Mouse (Mus musculus) frontal cortex, postnatal 14 days (tissue): ENCODE measurements around the gene Ezh1.

ENCODE experiments used
- DNase-seq, 2 experiments: peaks; one replicate each; pipeline ENCODE4 v3.0.0; 2022; ENCODE audit warnings: low spot score in 2 of 2

The Ezh1 gene

DNA sequence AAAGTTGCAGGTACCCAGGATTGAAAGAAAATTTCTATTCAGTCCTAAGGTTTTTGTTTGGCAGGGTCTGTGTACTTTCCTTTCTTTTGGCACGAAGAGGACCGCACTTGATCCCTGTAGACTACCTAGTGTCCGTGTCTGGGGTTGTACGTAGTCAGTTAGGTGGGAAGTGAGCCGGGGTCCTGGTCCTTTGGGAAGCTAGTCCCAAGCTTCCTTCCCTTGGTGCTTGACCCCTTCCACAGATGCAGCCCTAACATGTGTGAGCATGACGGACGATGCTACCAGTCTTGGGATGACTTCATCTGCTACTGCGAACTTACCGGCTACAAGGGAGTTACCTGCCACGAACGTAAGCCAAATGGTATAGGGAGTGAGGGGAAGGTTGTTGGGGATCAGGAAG lies 44.3 kb downstream of the Ezh1 start:
- DNase-seq = no peak

DNA sequence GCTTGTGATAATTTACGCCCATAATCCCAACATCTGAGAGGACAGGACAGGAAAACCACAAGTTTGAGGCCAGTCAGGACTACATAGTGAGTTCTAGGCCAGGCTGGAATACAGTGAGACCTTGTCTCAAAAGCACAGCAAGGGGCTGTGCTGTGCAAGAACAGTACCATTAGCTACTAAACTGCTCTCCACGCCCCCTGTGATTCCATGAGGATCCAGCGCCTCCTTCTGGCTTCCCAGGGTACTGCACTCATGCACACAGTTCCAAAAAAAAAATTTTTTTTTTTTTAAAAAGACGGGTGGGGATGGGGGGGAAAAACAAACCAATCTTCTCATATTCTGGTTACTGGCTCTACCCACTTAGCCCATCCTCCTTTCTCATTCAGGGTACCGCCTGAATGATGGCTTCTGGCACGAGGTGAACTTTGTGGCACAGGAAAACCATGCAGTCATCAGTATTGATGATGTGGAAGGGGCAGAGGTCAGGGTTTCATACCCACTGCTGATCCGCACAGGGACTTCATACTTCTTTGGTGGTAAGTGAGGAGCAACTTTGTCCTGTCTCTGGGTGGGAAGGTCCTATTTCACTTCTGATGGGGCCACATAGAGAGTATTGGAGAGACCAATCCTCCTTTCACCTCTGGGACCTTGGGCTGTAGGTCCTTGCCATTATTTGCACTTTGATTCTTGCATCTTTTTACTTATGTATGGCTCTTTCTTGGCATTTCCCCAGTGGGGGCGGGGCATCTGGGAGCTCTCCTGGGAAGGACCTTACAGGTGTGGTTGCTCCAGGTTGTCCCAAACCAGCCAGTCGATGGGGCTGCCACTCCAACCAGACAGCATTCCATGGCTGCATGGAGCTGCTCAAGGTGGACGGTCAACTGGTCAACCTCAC lies 45.2 kb downstream of the Ezh1 start:
- no peak for DNase-seq

DNA sequence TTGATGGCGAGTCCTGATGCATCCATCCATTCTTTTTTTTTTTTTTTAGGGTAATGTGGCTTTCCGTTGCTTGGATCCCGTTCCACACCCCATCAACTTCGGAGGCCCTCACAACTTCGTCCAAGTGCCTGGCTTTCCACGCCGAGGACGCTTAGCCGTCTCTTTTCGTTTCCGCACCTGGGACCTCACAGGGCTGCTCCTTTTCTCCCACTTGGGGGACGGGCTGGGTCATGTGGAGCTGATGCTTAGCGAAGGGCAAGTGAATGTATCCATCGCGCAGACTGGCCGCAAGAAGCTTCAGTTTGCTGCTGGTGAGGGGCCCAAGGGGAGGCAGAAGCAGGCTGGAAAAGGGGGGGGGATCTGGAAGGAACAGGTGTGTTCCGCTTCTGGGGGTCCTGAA lies 46.0 kb downstream of the Ezh1 start:
- DNase-seq = no peak

DNA sequence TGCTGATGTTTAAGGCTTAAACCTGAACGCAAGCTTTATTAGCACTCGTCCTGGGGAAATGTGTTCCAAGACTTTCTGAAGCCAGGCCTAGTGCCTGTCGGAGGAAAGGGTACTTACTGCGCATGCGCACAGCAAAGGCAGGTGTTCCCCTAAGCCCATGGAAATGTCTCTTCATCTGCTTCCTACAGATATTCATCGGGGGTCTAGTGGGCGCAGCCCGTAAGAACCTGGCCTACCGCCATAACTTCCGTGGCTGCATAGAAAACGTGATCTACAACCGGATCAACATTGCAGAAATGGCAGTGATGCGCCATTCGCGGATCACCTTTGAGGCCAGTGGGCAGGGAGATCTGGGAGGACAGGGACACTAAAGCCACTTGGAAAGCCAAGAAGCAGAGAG lies 47.0 kb downstream of the Ezh1 start:
- DNase-seq = no peak

DNA sequence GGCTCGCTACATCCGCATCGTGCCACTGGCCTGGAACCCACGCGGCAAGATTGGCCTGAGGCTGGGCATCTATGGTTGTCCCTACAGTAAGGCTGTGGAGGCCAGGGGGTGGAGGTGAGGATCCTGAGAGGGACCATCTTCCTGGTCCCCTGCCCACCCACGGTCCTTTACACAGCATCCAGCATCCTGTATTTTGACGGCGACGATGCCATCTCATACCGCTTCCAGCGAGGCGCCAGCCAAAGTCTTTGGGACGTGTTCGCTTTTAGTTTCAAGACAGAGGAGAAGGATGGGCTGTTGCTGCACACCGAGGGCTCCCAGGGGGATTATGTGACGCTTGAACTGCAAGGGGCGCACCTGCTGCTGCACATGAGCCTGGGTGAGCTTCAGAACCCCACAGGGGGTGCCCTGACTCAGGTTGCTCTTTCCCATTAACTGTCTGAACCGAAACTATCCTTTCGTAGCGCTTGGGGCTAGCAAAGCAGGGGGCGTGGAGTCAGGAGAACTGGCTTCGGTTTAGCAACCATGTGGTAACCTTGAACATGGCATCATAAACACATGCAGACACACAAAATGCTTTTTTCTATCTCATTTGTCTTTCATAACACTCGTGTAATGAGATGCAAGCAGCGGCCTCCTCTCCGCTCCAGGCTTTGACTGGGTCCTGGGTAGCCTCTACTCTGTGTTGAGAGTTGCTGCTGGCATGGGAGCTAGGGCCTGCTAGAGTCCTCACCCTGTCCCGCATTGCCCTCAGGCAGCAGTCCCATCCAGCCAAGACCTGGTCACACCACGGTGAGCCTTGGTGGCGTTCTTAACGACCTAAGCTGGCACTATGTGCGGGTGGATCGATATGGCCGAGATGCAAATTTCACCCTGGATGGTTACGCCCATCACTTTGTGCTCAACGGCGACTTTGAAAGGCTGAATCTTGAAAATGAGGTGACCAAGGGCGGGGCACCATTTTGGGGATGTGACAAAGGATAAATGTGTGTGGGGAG lies 47.9 kb downstream of the Ezh1 start:
- DNase-seq = no peak

DNA sequence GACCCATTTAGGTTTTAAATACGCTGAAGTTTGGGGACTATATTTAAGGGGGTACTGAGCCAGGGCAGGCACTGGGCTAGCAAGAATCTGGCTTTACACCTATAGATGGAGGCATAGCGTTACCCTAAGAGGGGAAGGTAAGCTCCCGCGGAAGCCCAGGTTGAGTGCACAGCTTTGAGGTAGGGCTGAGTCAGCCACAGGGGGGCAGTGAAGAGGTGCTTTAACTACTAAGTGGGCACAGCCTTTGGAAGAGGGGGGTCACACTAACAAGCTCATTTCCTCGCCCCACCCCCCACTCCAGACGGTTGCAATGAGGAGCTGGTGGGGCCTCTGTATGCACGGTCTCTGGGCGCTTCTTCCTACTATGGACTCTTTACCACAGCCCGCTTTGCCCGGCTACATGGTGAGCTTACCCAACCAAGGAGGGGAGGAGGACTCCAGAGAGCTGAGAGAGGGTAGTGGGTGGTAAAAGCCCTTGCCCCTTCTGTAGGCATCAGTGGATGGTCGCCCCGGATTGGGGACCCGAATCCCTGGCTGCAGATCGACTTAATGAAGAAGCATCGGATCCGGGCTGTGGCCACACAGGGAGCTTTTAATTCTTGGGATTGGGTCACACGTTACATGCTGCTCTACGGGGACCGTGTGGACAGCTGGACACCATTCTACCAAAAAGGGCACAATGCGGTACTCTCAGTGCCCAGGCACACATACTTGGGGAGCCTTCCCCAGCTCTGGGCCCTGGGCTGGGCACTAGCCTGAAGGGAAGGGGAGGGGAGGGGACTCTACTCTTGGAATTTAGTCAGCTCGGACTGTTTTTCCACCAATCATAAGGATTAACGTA lies 49.1 kb downstream of the Ezh1 start:
- DNase-seq = peak in 1 of 2 experiments; percentile 64

DNA sequence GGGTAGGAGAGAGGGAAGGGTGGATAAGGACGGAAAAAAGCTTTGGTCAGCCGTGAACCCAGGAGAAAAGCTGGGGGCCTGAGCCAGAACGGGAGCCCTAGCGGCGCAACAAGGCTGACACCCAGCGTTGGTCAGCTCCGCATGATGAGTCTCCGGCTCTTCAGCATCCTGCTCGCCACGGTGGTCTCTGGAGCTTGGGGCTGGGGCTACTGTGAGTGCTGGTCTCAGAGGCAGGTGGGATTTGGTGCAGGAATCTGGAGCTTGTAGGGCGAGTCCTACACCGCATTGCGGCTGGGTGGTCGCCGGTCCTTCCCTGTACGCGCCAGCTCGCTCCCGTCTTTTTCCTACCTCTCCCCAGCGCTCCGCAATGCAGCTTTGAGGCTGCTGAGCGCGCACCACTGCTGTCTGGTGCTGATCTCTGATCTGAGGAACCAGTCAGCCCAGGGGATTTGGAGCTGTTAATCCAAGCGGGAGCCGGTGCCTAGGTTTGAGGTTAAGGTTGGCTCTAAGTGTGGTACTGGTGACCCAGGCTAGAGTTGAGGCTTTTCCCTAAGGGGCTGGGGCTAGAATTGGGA lies 50.1 kb downstream of the Ezh1 start:
- DNase-seq = no peak

DNA sequence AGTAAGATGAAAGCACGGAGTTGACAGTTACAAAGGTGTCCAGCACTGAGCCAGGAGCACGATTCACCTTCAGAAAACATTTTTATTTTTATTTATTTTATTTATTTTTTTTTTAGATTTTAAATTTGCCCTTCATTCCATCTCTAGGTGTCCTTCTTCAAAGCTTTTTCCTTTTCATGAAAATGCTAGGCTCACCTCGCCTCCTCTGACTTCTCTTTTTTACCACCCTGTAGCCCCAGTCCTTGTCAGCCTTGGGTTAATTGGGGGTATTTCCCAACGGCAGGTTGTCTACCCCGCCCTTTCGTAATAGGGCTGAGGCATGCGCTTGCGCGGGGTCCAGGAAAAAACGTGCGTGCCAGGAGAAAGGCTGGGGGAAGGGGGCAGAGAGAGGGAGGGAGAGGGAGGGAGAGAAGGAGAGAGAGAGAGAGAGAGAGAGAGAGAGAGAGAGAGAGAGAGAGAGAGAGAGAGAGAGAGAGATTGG lies 50.6 kb downstream of the Ezh1 start:
- no peak for DNase-seq

DNA sequence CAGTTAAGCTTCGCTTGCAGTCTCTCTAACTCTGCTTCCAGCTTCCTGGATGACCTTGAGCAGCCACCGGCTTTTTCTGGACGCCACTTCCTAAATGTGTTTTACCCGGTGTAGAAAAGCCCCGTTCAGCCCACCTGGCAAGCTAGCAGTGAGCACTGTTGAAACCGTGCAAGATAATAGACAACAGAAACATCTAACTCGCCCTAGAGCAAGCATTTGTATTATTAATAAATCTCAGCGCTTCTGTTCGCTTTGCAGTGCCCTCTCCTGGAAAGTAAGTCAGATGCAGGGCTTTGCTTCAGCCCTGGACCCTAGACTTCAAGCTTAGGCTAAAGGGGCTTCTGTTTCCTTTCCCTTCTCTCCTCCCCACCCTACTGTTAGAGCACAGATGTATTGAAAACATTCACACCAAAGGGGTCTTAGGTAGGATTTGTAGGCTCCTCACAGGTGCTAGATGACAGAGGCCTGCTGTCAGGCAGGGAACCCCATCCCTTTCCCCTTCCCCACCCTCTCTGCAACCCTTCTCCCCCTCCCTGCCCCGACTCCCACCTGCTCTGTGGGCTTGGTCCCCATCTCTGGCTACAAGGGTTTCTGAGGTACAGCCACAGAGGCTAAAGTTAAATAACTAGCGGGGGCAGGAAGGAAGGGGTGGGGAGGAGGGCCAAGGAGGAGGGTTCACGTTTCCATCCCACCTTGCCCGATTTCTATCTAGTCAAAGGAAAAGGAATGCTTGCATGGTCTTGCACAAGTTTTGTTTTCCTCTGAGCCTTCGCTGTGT lies 51.2 kb downstream of the Ezh1 start, which contains the start of gene Ccr10:
Gene Ccr10 (minus strand): TSS at position 593 of the 778 bp plus-strand sequence.
- DNase-seq = no peak

DNA sequence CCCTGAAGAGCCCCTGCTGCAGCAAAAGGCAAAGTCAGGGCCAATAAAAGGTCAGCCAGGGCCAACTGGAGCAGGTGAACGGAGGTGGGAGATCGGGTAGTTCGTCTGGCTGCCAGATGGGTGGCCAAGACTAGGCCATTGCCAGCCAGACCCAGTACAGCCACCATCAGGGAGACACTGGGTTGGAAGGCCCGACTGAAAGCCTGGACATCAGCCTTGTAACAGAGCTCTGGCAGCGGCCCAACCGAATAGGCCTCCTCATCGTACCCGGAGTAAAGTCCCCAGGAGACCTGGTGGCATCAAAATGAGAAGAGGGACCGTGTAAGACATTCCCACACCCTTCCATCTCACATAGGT lies 51.9 kb downstream of the Ezh1 start:
- DNase-seq = no peak

DNA sequence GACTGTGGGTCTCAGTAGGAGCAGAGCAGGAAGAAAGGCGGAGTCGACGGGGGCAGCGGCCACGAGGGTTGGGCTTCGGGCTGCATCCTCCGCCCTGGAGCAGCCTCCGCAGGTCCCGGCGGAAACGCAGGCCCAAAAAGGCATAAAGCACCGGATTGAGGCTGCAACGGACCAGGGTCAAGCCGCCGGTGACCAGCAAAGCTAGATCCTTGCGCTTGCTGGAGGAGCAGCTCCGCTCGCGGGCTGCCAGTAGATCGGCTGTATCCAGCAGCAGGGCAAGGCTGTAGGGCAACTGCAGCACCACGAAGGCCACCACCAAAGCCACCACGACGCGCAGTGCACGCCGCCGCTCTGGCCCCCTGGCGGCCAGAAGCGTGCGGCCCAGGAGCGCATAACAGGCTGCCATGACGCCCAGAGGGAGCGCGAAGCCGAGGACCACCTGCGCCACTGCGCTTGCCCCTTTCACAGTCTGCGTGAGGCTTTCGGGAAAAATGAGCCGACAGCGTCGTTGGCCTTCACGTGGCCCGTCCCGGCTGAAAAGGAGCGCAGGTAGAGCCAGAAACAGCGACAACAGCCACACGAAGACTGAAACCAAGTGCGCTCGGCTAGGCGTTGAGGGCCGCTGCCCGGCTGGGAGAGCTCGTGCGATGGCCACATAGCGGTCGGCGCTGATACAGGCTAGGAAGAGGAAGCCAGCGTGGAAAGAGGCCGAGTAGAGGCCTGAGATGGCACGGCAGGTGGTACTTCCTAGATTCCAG lies 52.5 kb downstream of the Ezh1 start:
- DNase-seq = peak in 1 of 2 experiments; percentile 62

DNA sequence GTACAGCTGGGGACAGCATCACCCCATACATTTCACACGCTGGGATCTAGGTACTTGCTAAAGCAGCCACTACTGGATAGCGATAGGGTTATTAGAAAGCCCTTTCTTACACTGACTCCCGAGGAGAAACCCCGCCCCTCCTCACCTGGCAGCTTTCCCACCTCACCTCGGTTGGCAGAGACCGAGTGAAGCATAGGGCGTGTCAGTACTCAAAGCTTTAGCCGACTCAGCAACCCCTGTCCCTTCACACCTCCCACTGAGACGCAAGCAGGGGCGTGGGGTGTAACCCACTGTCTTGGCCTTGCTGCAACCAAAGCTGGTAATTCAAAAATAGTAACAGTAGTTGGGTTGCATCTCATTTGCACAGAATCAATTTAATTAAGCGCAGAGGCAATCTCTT lies 53.2 kb downstream of the Ezh1 start:
- no peak for DNase-seq

DNA sequence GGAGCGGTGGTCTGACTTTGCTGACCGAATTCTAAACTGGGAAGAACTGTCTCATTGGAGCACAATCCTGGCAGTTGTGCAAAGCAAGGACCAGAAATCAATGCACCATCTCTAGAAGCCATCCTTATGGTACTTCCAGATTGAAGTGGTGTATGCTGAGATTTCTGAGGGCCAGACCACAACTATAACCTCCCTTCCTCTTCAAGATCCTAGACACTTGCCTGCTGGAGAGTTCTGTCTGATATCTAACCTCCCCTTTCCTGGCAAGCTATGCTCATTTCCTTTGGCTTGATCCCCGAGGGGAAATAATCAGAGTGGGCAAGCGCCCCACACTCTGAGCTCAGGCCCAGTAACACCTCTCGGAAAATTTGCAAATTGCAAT lies 53.8 kb downstream of the Ezh1 start:
- DNase-seq = no peak

DNA sequence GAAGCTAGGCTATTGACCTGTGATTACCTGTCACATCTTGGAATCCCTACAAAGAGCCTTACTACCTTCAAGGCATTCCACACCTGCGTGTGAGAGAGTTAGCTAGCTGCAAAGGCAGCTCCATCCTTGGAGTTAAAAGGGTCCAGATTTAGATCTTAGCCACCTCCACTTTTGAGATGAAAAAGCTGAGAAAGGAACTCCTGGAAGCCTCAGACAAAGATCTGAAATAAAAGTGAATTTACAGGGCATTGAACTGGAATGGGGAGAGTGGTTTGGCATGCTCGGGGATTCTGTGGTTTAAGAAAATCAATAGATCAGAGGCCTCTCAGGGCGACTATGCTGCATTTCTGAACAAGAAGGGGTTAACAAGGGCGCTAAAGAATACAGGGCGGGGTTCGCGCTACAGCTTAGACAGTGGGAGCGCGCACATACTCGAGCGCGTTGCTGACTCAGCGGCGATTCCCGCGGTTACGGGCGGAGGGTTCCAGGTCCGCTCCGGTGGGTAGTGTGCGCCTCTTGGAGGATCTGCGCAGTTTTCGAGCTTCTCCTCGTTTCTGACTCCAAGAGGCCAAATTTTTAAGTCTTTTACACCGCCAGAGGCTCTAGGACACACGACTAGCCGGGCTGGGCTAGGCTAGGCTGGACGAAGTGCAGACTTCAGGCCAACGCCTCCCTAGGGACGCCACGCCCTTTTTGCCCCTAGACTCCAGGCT lies 54.4 kb downstream of the Ezh1 start:
- DNase-seq = peak in 1 of 2 experiments; percentile 69

DNA sequence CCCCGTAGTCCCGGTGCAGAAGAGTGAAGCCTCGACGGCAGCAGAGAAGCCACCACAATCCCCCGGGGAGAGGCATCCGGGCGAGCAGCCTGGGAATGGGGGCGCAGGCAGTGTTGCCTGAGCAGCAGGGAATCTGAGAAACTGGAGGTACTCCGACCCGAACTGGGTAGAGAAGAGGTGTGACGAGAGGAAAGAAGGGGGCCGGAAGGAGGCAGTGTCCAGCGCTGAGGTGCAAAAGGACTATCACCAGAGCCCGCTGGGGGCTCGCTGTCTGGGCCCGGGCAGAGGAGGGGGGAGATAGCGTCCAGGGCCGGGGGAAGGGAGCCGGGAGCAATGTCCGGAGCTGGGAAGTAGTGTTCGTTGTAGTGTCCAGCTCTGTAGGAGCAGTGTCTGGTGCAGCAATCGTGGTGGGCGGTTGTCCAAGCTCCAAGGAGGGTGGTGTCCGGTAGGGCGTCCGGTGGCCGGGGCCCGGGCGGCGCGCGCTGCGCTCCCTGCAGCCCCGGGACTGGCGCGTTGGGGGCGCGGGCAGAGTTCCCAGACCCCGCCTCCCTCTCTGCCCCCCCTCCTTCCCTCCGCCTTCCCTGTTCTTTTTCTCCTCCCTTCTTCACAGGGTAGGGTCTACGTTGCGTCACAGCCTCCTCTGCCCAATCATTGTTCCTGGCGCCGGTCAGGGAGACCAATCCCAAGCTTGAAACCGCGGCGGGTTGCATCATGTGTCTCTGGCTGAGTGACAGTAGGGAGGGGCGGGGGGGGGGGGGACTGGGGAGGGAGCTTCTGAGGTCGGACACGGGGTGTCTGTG lies 55.3 kb downstream of the Ezh1 start, which contains the start of gene Plekhh3:
Gene Plekhh3 (minus strand): TSS at position 541 of the 800 bp plus-strand sequence.
- DNase-seq = peak; percentile 91 to 96

DNA sequence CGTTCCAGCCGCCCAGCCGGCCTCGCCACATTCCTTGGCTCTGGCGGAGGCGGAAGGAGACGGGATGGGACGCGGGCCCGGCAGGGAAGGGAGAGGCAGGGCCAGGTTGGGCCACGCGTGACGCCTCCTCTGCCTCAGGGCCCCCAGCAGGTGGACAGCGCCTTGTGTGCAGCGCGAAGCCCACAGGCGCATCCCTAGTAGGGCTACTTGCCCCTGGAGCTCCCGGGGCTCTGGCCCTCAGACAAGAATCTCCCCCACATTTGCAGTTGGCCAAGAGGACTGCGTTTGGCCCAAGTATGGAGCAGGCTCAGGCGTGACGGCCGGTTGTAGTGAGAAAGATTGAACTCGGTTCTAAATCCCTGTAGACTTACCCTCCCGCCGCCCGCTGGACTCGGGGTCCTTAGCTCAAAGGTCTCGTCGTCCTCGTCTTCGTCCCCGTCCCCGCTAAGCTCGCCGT lies 55.9 kb downstream of the Ezh1 start, which contains the start of gene Cntnap1:
Gene Cntnap1 (plus strand): TSS at position 170 of the 457 bp plus-strand sequence.
- DNase-seq = no peak

DNA sequence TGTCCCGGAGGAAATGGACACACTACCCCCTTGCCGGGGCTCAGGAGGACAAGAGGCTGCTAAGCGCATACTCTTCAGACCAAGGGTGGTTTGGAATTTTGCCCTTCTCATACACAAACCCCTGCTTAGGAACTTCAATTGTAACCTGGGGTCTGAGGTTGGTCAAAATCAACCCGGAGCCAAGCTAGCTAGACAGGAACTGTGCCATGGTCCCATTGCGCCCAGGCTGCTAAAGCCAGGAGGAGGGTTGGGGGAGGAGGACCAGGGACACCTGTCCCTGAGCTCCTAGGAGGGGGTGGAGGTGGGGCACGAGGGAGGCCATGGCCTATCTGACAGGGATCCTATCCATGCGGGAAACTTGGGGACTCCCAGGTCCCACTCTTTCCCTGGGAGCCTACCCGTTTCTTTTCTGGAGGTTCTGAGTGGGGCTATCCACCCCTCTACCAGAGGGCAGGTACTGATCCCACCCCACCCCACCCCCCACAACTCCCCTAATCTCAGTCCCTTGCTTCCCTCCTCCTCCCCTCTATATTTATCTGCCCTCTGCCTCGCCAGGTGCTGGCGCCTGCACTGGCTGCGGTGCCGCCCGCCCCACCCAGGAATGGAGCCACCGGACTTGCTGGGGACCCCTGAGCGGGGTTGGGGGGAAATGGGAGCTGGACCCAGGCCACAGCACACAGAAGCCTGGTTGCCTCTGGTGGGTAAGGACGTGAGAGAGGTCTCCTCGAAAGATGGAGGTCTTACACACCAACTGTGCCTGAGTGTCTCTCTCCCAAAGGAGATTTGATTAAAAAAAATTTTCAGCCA lies 56.8 kb downstream of the Ezh1 start:
- no peak for DNase-seq
